Mouse (Mus musculus): ENCODE measurements around the gene Spata13.
A peak's percentile ranks its signal among the peaks of the same experiment; 100 is the strongest.

Gene Spata13

GRCm38 (mm10) chr14:60633961-60634864, at the start of gene Spata13:
TSS of gene Spata13 (plus strand) at chr14:60634001.
- peak; percentile 69 for DNase-seq

GRCm38 (mm10) chr14:60586687-60587453, 46.9 kb upstream of the Spata13 start:
- DNase-seq: no peak

GRCm38 (mm10) chr14:60589001-60589400, 44.8 kb upstream of the Spata13 start:
- DNase-seq: no peak

GRCm38 (mm10) chr14:60592339-60592738, 41.5 kb upstream of the Spata13 start:
- DNase-seq: no peak

- DNase-seq: no peak
These were observed 41.0 kb upstream of the Spata13 start for GRCm38 (mm10) chr14:60592822-60593221.

- no peak for DNase-seq
These were observed 36.2 kb upstream of the Spata13 start for GRCm38 (mm10) chr14:60597571-60597970.

- DNase-seq: no peak
These were observed 34.8 kb upstream of the Spata13 start for GRCm38 (mm10) chr14:60599044-60599443.

GRCm38 (mm10) chr14:60605564-60605963, 28.2 kb upstream of the Spata13 start:
- DNase-seq: no peak

GRCm38 (mm10) chr14:60606194-60606593, 27.6 kb upstream of the Spata13 start:
- DNase-seq: no peak

- DNase-seq: no peak
These were observed 26.1 kb upstream of the Spata13 start for GRCm38 (mm10) chr14:60607743-60608142.

GRCm38 (mm10) chr14:60609160-60609559, 24.6 kb upstream of the Spata13 start:
- DNase-seq: no peak

GRCm38 (mm10) chr14:60612671-60613070, 21.1 kb upstream of the Spata13 start:
- no peak for DNase-seq

GRCm38 (mm10) chr14:60621076-60621475, 12.7 kb upstream of the Spata13 start:
- no peak for DNase-seq

- DNase-seq: no peak
These were observed 8.3 kb upstream of the Spata13 start for GRCm38 (mm10) chr14:60625486-60625885.

- no peak for DNase-seq
These were observed 3.8 kb upstream of the Spata13 start for GRCm38 (mm10) chr14:60629887-60630460.

- DNase-seq: no peak
These were observed 2.8 kb upstream of the Spata13 start for GRCm38 (mm10) chr14:60630981-60631380.

GRCm38 (mm10) chr14:60634877-60635771, 1.3 kb downstream of the Spata13 start:
- DNase-seq: no peak

- no peak for DNase-seq
These were observed 2.3 kb downstream of the Spata13 start for GRCm38 (mm10) chr14:60635911-60636607.

GRCm38 (mm10) chr14:60636608-60636980, 2.8 kb downstream of the Spata13 start:
- no peak for DNase-seq

GRCm38 (mm10) chr14:60636996-60637395, 3.2 kb downstream of the Spata13 start:
- DNase-seq: no peak

- DNase-seq: no peak
These were observed 4.4 kb downstream of the Spata13 start for GRCm38 (mm10) chr14:60638159-60638558.

GRCm38 (mm10) chr14:60639195-60639594, 5.4 kb downstream of the Spata13 start:
- no peak for DNase-seq

Measured in cerebellum, adult 8-10 months (tissue).